Comparison of ENCODE assay signal across 22 mouse cellular contexts in the genomic region with DNA sequence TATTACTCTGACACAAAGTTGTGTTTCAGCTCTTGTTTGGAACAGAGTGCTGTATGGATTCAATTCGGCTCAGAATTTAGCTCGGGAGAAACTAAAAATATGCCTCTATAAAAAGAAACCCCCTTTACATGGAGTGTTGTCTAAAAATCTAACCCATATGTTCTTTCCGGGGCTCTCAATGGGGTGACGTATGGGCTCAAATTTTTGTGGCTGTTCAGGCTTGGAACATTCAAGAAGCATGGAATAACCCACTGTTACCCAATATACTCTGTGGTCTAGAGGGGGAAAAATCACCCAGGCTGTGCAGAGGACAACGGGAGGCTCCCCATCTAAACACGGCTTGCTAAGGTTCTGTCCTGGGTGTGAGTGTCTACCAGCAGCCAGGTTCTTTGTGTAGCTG.
"Had no signal": no experiment of that assay in that cellular context is flagged by ENCODE, and none has a peak within 500 bp of the region (broad histone marks: within the 10 kb centered on the region; RNA-seq: fewer than 3 reads in every experiment).

No protein-coding gene starts in this region.

- H3K27ac ChIP-seq: kidney, postnatal 0 days; layer of hippocampus, adult 2 months; liver, embryonic 12.5 days; liver, embryonic 15.5 days; lung, embryonic 15.5 days; midbrain, embryonic 12.5 days; midbrain, embryonic 15.5 days; neural tube, embryonic 12.5 days; neural tube, embryonic 15.5 days; stomach, embryonic 15.5 days had no signal

- ATAC-seq: liver, embryonic 12.5 days; midbrain, embryonic 15.5 days had no signal

- H3K4me2 ChIP-seq: liver, embryonic 12.5 days; liver, embryonic 15.5 days; lung, embryonic 15.5 days; midbrain, embryonic 12.5 days; midbrain, embryonic 15.5 days; neural tube, embryonic 15.5 days; stomach, embryonic 15.5 days had no signal

- H3K9me3 ChIP-seq: liver, embryonic 12.5 days; liver, embryonic 15.5 days; lung, embryonic 15.5 days; midbrain, embryonic 12.5 days; midbrain, embryonic 15.5 days; neural tube, embryonic 12.5 days; neural tube, embryonic 15.5 days; stomach, embryonic 15.5 days had no signal

- DNase-seq: kidney, adult 2 months; kidney, postnatal 25 days; layer of hippocampus, adult 9-11 months; left cerebral cortex, postnatal 4 days; liver; lung, adult 18-20 months; lung, postnatal 14 days; lung, postnatal 4 days; right cerebral cortex, adult 18-20 months; right cerebral cortex, postnatal 25 days; spleen, adult 18-20 months; thymus, postnatal 25 days had no signal

- H3K4me1 ChIP-seq: stomach, embryonic 15.5 days had no signal

- H3K27me3 ChIP-seq: liver, embryonic 15.5 days had no signal

- H3K4me3 ChIP-seq: layer of hippocampus, adult 2 months; liver, embryonic 12.5 days; liver, embryonic 15.5 days; lung, embryonic 15.5 days; midbrain, embryonic 12.5 days; midbrain, embryonic 15.5 days; neural tube, embryonic 12.5 days; neural tube, embryonic 15.5 days; stomach, embryonic 15.5 days had no signal

- H3K9ac ChIP-seq: liver, embryonic 12.5 days; liver, embryonic 15.5 days; lung, embryonic 15.5 days; midbrain, embryonic 12.5 days; midbrain, embryonic 15.5 days; neural tube, embryonic 12.5 days; neural tube, embryonic 15.5 days; stomach, embryonic 15.5 days had no signal

- H3K36me3 ChIP-seq: liver, embryonic 12.5 days; liver, embryonic 15.5 days; lung, embryonic 15.5 days; midbrain, embryonic 12.5 days; midbrain, embryonic 15.5 days; neural tube, embryonic 12.5 days; neural tube, embryonic 15.5 days; stomach, embryonic 15.5 days had no signal
